Mouse (Mus musculus): ENCODE data around the gene Cyp4f17. TPM values are rescaled to one million over a fixed set of nuclear protein-coding genes. Genes with fewer than 3 reads are reported as not detected.

Gene Cyp4f17
- total RNA-seq (2021) (1 to 10 TPM; 4.5 to 5.4 TPM), polyA plus RNA-seq (2012; rRNA removed) (8.6 and 9.8 TPM in 2 replicates)
- long read RNA-seq, partial matches to known transcripts, result 1 of 4 reads
- long read RNA-seq, other reads (novel, unspliced or antisense), result 2 of 4 reads

- peak; percentile 66 for TF ChIP-seq POLR2A (IDR thresholded peaks at IDR 0.05; ENCODE audit: insufficient read depth, low read depth, low read length)
- no peak for TF ChIP-seq CTCF (IDR thresholded peaks at IDR 0.05)
- intact Hi-C loops (cut with DNase I), result no loop called here
- 1% methylated on average over 30 of the region's 30 CpGs for WGBS
- Histone ChIP-seq H3K4me3 (peak within 1 kb of the TSS; percentile 64), H3K4me1 (ENCODE audit: control insufficient read depth, insufficient read depth, low read length) (peaks cover 3% of the 10 kb centered on the region), H3K36me3 (ENCODE audit: control insufficient read depth, insufficient read depth, low read length) (peaks cover 2% of the 10 kb centered on the region; the same call in 1 of the 2 replicates), H3K79me2 (replicated peaks; ENCODE audit: control insufficient read depth, insufficient read depth, low read length) (no peaks in the 10 kb centered on the region), H3K27ac (peak within 1 kb of the TSS; percentile 73), H3K27me3 (ENCODE audit: control insufficient read depth, insufficient read depth, low read length) (no peaks in the 10 kb centered on the region), H3K9ac (ENCODE audit: low read depth, low read length) (peak within 1 kb of the TSS; percentile 57)
- peak; percentile 65 to 67 for DNase-seq
These were observed at the start of gene Cyp4f17 for GRCm38 (mm10) chr17:32505851-32506728. Gene Cyp4f17 (plus strand): TSS chr17:32506050.

- no peak overlapping the region for H3K9ac ChIP-seq (ENCODE audit: low read depth, low read length)
- no peaks in the 10 kb centered on the region for H3K36me3 ChIP-seq (ENCODE audit: control insufficient read depth, insufficient read depth, low read length)
- DNase-seq, result no peak
- TF ChIP-seq POLR2A (IDR thresholded peaks at IDR 0.05; ENCODE audit: insufficient read depth, low read depth, low read length) (no peak), CTCF (IDR thresholded peaks at IDR 0.05) (no peak), EP300 (IDR thresholded peaks at IDR 0.05; ENCODE audit: insufficient read depth, low read depth, low read length) (no peak)
- no peak overlapping the region for H3K27ac ChIP-seq
- no peak overlapping the region for H3K4me3 ChIP-seq
- H3K79me2 ChIP-seq (replicated peaks; ENCODE audit: control insufficient read depth, insufficient read depth, low read length), result no peaks in the 10 kb centered on the region
- H3K27me3 ChIP-seq (ENCODE audit: control insufficient read depth, insufficient read depth, low read length), result no peaks in the 10 kb centered on the region
- WGBS, result 60% methylated on average over 7 of the region's 7 CpGs
- H3K4me1 ChIP-seq (ENCODE audit: control insufficient read depth, insufficient read depth, low read length), result no peaks in the 10 kb centered on the region
- intact Hi-C loops (cut with DNase I), result no loop called here
These were observed 37.4 kb upstream of the Cyp4f17 start for GRCm38 (mm10) chr17:32468494-32468893.

GRCm38 (mm10) chr17:32470795-32471194 is 35.1 kb upstream of the Cyp4f17 start:
- no peaks in the 10 kb centered on the region for H3K36me3 ChIP-seq (ENCODE audit: control insufficient read depth, insufficient read depth, low read length)
- no peak overlapping the region for H3K27ac ChIP-seq
- WGBS, result 80% methylated on average over 4 of the region's 4 CpGs
- H3K4me3 ChIP-seq, result no peak overlapping the region
- no peak overlapping the region for H3K9ac ChIP-seq (ENCODE audit: low read depth, low read length)
- H3K4me1 ChIP-seq (ENCODE audit: control insufficient read depth, insufficient read depth, low read length), result no peaks in the 10 kb centered on the region
- no peak for DNase-seq
- intact Hi-C loops (cut with DNase I), result no loop called here
- H3K27me3 ChIP-seq (ENCODE audit: control insufficient read depth, insufficient read depth, low read length), result no peaks in the 10 kb centered on the region
- TF ChIP-seq POLR2A (IDR thresholded peaks at IDR 0.05; ENCODE audit: insufficient read depth, low read depth, low read length) (no peak), EP300 (IDR thresholded peaks at IDR 0.05; ENCODE audit: insufficient read depth, low read depth, low read length) (no peak), CTCF (IDR thresholded peaks at IDR 0.05) (no peak)
- H3K79me2 ChIP-seq (replicated peaks; ENCODE audit: control insufficient read depth, insufficient read depth, low read length), result no peaks in the 10 kb centered on the region

- intact Hi-C loops (cut with DNase I), result no loop called here
- TF ChIP-seq POLR2A (IDR thresholded peaks at IDR 0.05; ENCODE audit: insufficient read depth, low read depth, low read length), result no peak
- TF ChIP-seq EP300 (IDR thresholded peaks at IDR 0.05; ENCODE audit: insufficient read depth, low read depth, low read length), result no peak
- TF ChIP-seq CTCF (IDR thresholded peaks at IDR 0.05), result no peak
- Histone ChIP-seq H3K27me3 (ENCODE audit: control insufficient read depth, insufficient read depth, low read length) (no peaks in the 10 kb centered on the region), H3K9ac (ENCODE audit: low read depth, low read length) (no peak overlapping the region), H3K27ac (no peak overlapping the region), H3K36me3 (ENCODE audit: control insufficient read depth, insufficient read depth, low read length) (no peaks in the 10 kb centered on the region), H3K4me1 (ENCODE audit: control insufficient read depth, insufficient read depth, low read length) (no peaks in the 10 kb centered on the region), H3K4me3 (no peak overlapping the region), H3K79me2 (replicated peaks; ENCODE audit: control insufficient read depth, insufficient read depth, low read length) (no peaks in the 10 kb centered on the region)
- 55% methylated on average over 7 of the region's 7 CpGs for WGBS
- no peak for DNase-seq
These were observed 33.7 kb upstream of the Cyp4f17 start for GRCm38 (mm10) chr17:32472176-32472575.

- no peak overlapping the region for H3K27ac ChIP-seq
These were observed 30.8 kb upstream of the Cyp4f17 start for GRCm38 (mm10) chr17:32474954-32475560.

GRCm38 (mm10) chr17:32477204-32477603 is 28.6 kb upstream of the Cyp4f17 start:
- TF ChIP-seq EP300 (IDR thresholded peaks at IDR 0.05; ENCODE audit: insufficient read depth, low read depth, low read length) (no peak), POLR2A (IDR thresholded peaks at IDR 0.05; ENCODE audit: insufficient read depth, low read depth, low read length) (no peak), CTCF (IDR thresholded peaks at IDR 0.05) (no peak)
- Histone ChIP-seq H3K27ac (no peak overlapping the region), H3K79me2 (replicated peaks; ENCODE audit: control insufficient read depth, insufficient read depth, low read length) (no peaks in the 10 kb centered on the region), H3K9ac (ENCODE audit: low read depth, low read length) (no peak overlapping the region), H3K36me3 (ENCODE audit: control insufficient read depth, insufficient read depth, low read length) (no peaks in the 10 kb centered on the region), H3K27me3 (ENCODE audit: control insufficient read depth, insufficient read depth, low read length) (no peaks in the 10 kb centered on the region), H3K4me1 (ENCODE audit: control insufficient read depth, insufficient read depth, low read length) (no peaks in the 10 kb centered on the region), H3K4me3 (no peak overlapping the region)
- WGBS, result 95% methylated on average over 1 of the region's 1 CpGs
- intact Hi-C loops (cut with DNase I), result no loop called here
- DNase-seq, result no peak

More at GRCm38 (mm10) chr17:32474954-32475560, 30.8 kb upstream of the Cyp4f17 start:
- WGBS, result 69% methylated on average over 5 of the region's 5 CpGs
- TF ChIP-seq CTCF (IDR thresholded peaks at IDR 0.05) (no peak), POLR2A (IDR thresholded peaks at IDR 0.05; ENCODE audit: insufficient read depth, low read depth, low read length) (no peak), EP300 (IDR thresholded peaks at IDR 0.05; ENCODE audit: insufficient read depth, low read depth, low read length) (no peak)
- intact Hi-C loops (cut with DNase I), result no loop called here
- H3K4me3 ChIP-seq, result no peak overlapping the region
- H3K9ac ChIP-seq (ENCODE audit: low read depth, low read length), result no peak overlapping the region
- no peaks in the 10 kb centered on the region for H3K79me2 ChIP-seq (replicated peaks; ENCODE audit: control insufficient read depth, insufficient read depth, low read length)
- DNase-seq, result no peak
- H3K36me3 ChIP-seq (ENCODE audit: control insufficient read depth, insufficient read depth, low read length), result no peaks in the 10 kb centered on the region
- no peaks in the 10 kb centered on the region for H3K27me3 ChIP-seq (ENCODE audit: control insufficient read depth, insufficient read depth, low read length)
- no peaks in the 10 kb centered on the region for H3K4me1 ChIP-seq (ENCODE audit: control insufficient read depth, insufficient read depth, low read length)
